In genomic region chr13:20090133-20090710, GRCm38 (mm10) we compare ENCODE assay signal across 8 mouse cellular contexts. TPM values are rescaled to one million over a fixed set of nuclear protein-coding genes. Genes with fewer than 3 reads are reported as not detected.
DNase-seq lines count a peak whose midpoint lies in the region; ATAC-seq and TF ChIP-seq lines count a peak whose summit lies in the region.

Gene Elmo1, plus strand, starts transcription at chr13:20090596.

- 0 out of 2 replicates have a peak, but pooled peaks have one; percentile 20 for TF ChIP-seq CTCF in bone marrow macrophage, adult 2 months (IDR thresholded peaks at IDR 0.05; ENCODE audit: low read depth, low read length)

- TF ChIP-seq POLR2A in bone marrow macrophage, adult 2 months (IDR thresholded peaks at IDR 0.05; ENCODE audit: borderline replicate concordance, low read depth, low read length), result no peak
- no peak for TF ChIP-seq POLR2A in limb, embryonic 14.5 days (IDR thresholded peaks at IDR 0.05; ENCODE audit: borderline replicate concordance, extremely low read depth, insufficient read depth, insufficient read length)

- peak within 1 kb of the TSS; percentile 97 for H3K4me2 ChIP-seq in limb, embryonic 14.5 days (replicated peaks; ENCODE audit: low read depth, low read length, severe bottlenecking)
- peak within 1 kb of the TSS; percentile 97 for H3K4me2 ChIP-seq in midbrain, embryonic 14.5 days (ENCODE audit: low read length)

- H3K27ac ChIP-seq in bone marrow macrophage, adult 2 months (ENCODE audit: insufficient read depth, low read depth, low read length), result peak within 1 kb of the TSS; percentile 94
- H3K27ac ChIP-seq in heart, embryonic 10.5 days, result peak within 1 kb of the TSS; percentile 90
- peak within 1 kb of the TSS; percentile 48 for H3K27ac ChIP-seq in limb, embryonic 14.5 days (replicated peaks; ENCODE audit: low read depth, low read length)
- H3K27ac ChIP-seq in midbrain, embryonic 14.5 days (replicated peaks; ENCODE audit: low read depth, low read length), result peak within 1 kb of the TSS; percentile 39

- DNase-seq in 416B (ENCODE audit: low read depth), result peak; percentile 87
- peak; percentile 88 for DNase-seq in heart, embryonic 10.5 days (ENCODE audit: low spot score)
- DNase-seq in kidney, adult 9 months, result peak; percentile 57
- peak; percentile 73 for DNase-seq in limb, embryonic 14.5 days (ENCODE audit: low spot score)
- peak; percentile 88 for DNase-seq in midbrain, embryonic 14.5 days
- peak; percentile 52 to 66 for DNase-seq in spleen, postnatal 14 days (ENCODE audit: low spot score in 2 of 2)

- H3K9me3 ChIP-seq in erythroblast, embryonic 14.5 days (ENCODE audit: control insufficient read depth, low read length), result peaks cover 2% of the 10 kb centered on the region; the same call in 1 of the 2 replicates
- no peaks in the 10 kb centered on the region for H3K9me3 ChIP-seq in heart, embryonic 10.5 days
- no peaks in the 10 kb centered on the region for H3K9me3 ChIP-seq in limb, embryonic 14.5 days (ENCODE audit: control insufficient read depth, low read length)
- H3K9me3 ChIP-seq in midbrain, embryonic 14.5 days (ENCODE audit: control insufficient read depth, low read length), result no peaks in the 10 kb centered on the region

- peaks cover 59% of the 10 kb centered on the region for H3K27me3 ChIP-seq in erythroblast, embryonic 14.5 days (ENCODE audit: control insufficient read depth)
- H3K27me3 ChIP-seq in heart, embryonic 10.5 days (ENCODE audit: insufficient read depth, poor library complexity, severe bottlenecking), result no peaks in the 10 kb centered on the region
- H3K27me3 ChIP-seq in limb, embryonic 14.5 days (ENCODE audit: control insufficient read depth, insufficient read depth, low read length), result peaks cover 7% of the 10 kb centered on the region; the same call in 1 of the 2 replicates
- H3K27me3 ChIP-seq in midbrain, embryonic 14.5 days (ENCODE audit: control insufficient read depth, insufficient read depth, low read length), result no peaks in the 10 kb centered on the region; the same call in 1 of the 2 replicates

- peak within 1 kb of the TSS; percentile 92 for H3K4me3 ChIP-seq in bone marrow macrophage, adult 2 months (ENCODE audit: insufficient read depth, low read length)
- H3K4me3 ChIP-seq in erythroblast, embryonic 14.5 days (replicated peaks), result peak within 1 kb of the TSS; percentile 55
- H3K4me3 ChIP-seq in heart, embryonic 10.5 days, result peak within 1 kb of the TSS; percentile 91
- H3K4me3 ChIP-seq in limb, embryonic 14.5 days (replicated peaks; ENCODE audit: low read length), result peak within 1 kb of the TSS; percentile 76
- peak within 1 kb of the TSS; percentile 73 for H3K4me3 ChIP-seq in midbrain, embryonic 14.5 days (replicated peaks; ENCODE audit: low read depth, low read length)

- H3K9ac ChIP-seq in limb, embryonic 14.5 days (ENCODE audit: low read depth, low read length, severe bottlenecking), result peak within 1 kb of the TSS; percentile 77
- peak within 1 kb of the TSS; percentile 69 for H3K9ac ChIP-seq in midbrain, embryonic 14.5 days (replicated peaks; ENCODE audit: low read length)

- H3K4me1 ChIP-seq in bone marrow macrophage, adult 2 months (ENCODE audit: control insufficient read depth, insufficient read depth, low read length), result peaks cover 18% of the 10 kb centered on the region
- H3K4me1 ChIP-seq in erythroblast, embryonic 14.5 days (ENCODE audit: control insufficient read depth), result no peaks in the 10 kb centered on the region
- H3K4me1 ChIP-seq in heart, embryonic 10.5 days, result peaks cover 19% of the 10 kb centered on the region
- H3K4me1 ChIP-seq in limb, embryonic 14.5 days (ENCODE audit: control insufficient read depth, insufficient read depth, low read length), result no peaks in the 10 kb centered on the region; the same call in 1 of the 2 replicates
- 0 out of 2 replicates have a peak, but pooled peaks cover 2% of the 10 kb centered on the region for H3K4me1 ChIP-seq in midbrain, embryonic 14.5 days (ENCODE audit: control insufficient read depth, insufficient read depth, low read length)

- peak; percentile 63; the same call in 1 of the 2 replicates for ATAC-seq in limb, embryonic 14.5 days (ENCODE audit: low FRiP score, low read depth)
- peak; percentile 77 for ATAC-seq in midbrain, embryonic 14.5 days (ENCODE audit: low FRiP score, low TSS enrichment)

- H3K36me3 ChIP-seq in erythroblast, embryonic 14.5 days (ENCODE audit: control insufficient read depth), result no peaks in the 10 kb centered on the region
- H3K36me3 ChIP-seq in heart, embryonic 10.5 days, result no peaks in the 10 kb centered on the region
- no peaks in the 10 kb centered on the region for H3K36me3 ChIP-seq in limb, embryonic 14.5 days (ENCODE audit: control insufficient read depth, insufficient read depth, low read length)
- H3K36me3 ChIP-seq in midbrain, embryonic 14.5 days (ENCODE audit: control insufficient read depth, insufficient read depth, low read length), result no peaks in the 10 kb centered on the region

- WGBS in heart, embryonic 10.5 days, result under 1% methylated on average over 49 of the region's 49 CpGs
- WGBS in limb, embryonic 14.5 days, result under 1% methylated on average over 37 of the region's 49 CpGs
- WGBS in midbrain, embryonic 14.5 days, result 0% methylated on average over 49 of the region's 49 CpGs

RNA-seq across cellular contexts. Expression of gene Elmo1, which starts in this region (rescaled TPM):
- 57.2 and 60.9 TPM in 2 replicates for polyA plus RNA-seq in bone marrow macrophage, adult 2 months (2012; ENCODE audit: insufficient read depth, insufficient read length, missing spikeins)
- polyA plus RNA-seq in erythroblast, embryonic 14.5 days (2012), result 0.01 TPM in 1 of 2 replicates, not detected in the other
- polyA plus RNA-seq in heart, embryonic 10.5 days (2016; fragmentation: Nextera tagmentation; extraction: Ambion mirVana), result 9.4 and 11.5 TPM in 2 replicates
- polyA plus RNA-seq in limb, embryonic 14.5 days (2012; rRNA removed), result 12.5 and 12.8 TPM in 2 replicates
- polyA plus RNA-seq in limb, embryonic 14.5 days (2014; fragmentation: Nextera tagmentation; extraction: Ambion mirVana), result 12.8 and 13.9 TPM in 2 replicates
- 31.3 and 38.3 TPM in 2 replicates for polyA plus RNA-seq in midbrain, embryonic 14.5 days (2014; fragmentation: Nextera tagmentation; extraction: Ambion mirVana)

Comparison
In these comparisons a context has a peak if more than half of its experiments do, and no peak if none do; other contexts are left out.
1. Peak in every context shown above with its lines: DNase-seq, ATAC-seq, H3K4me3 ChIP-seq and H3K27ac ChIP-seq.
2. RNA of gene Elmo1 (polyA plus RNA-seq): 57.2 to 60.9 TPM in bone marrow macrophage, adult 2 months, 31.3 to 38.3 TPM in midbrain, embryonic 14.5 days, 12.5 to 13.9 TPM in limb, embryonic 14.5 days and 9.4 to 11.5 TPM in heart, embryonic 10.5 days; 0.01 TPM in erythroblast, embryonic 14.5 days; every median in the first group is over 10 times any median in the second.
3. H3K27ac ChIP-seq: peak in every context shown above with its lines; median percentile 94 in bone marrow macrophage, adult 2 months; 90 in heart, embryonic 10.5 days; 48 in limb, embryonic 14.5 days; 39 in midbrain, embryonic 14.5 days.